Mouse (Mus musculus) hindbrain, embryonic 11.5 days (tissue): ENCODE measurements around the gene Lpar2. TPM values are rescaled to one million over a fixed set of nuclear protein-coding genes. Genes with fewer than 3 reads are reported as not detected.

Experiments used
- ATAC-seq: fragments of 200-750 bp; cut with Nextera tagmentation; 2 replicates; pipeline ENCODE4 v1.8.0; 2017; ENCODE audit warnings: mild to moderate bottlenecking, moderate TSS enrichment, moderate library complexity; ENCODE audit not compliant: low FRiP score
- DNase-seq: peaks from one replicate; pipeline ENCODE4 v3.0.0-alpha.2; 2015; ENCODE audit warnings: low spot score
- H3K27ac ChIP-seq: fragments of 300-500 bp; sonication (generic); 2 replicates; pipeline ENCODE4 v1.5.1; 2014; ENCODE audit warnings: mild to moderate bottlenecking, low read depth, low read length
- H3K27me3 ChIP-seq: fragments of 300-500 bp; sonication (generic); 2 replicates; pipeline ENCODE4 v1.6.1; 2014; ENCODE audit warnings: mild to moderate bottlenecking, low read length, moderate library complexity, mixed read lengths; ENCODE audit not compliant: control insufficient read depth, insufficient read depth
- H3K36me3 ChIP-seq: fragments of 300-500 bp; sonication (generic); 2 replicates; pipeline ENCODE4 v1.6.1; 2014; ENCODE audit warnings: mild to moderate bottlenecking, low read length, moderate library complexity, mixed read lengths; ENCODE audit not compliant: control insufficient read depth, insufficient read depth
- H3K4me1 ChIP-seq: fragments of 300-500 bp; sonication (generic); replicated peaks from 2 replicates; pipeline ENCODE4 v1.6.1; 2014; ENCODE audit warnings: low read length, mixed read lengths; ENCODE audit not compliant: control insufficient read depth, insufficient read depth
- H3K4me2 ChIP-seq: fragments of 300-500 bp; sonication (generic); replicated peaks from 2 replicates; pipeline ENCODE4 v1.6.1; 2014; ENCODE audit warnings: mild to moderate bottlenecking, low read depth, low read length
- H3K4me3 ChIP-seq: fragments of 300-500 bp; sonication (generic); 2 replicates; pipeline ENCODE4 v1.5.1; 2014; ENCODE audit warnings: low read depth, low read length
- H3K9ac ChIP-seq: fragments of 300-500 bp; sonication (generic); 2 replicates; pipeline ENCODE4 v1.6.1; 2014; ENCODE audit warnings: low read depth, low read length
- H3K9me3 ChIP-seq: fragments of 300-500 bp; sonication (generic); 2 replicates; pipeline ENCODE4 v1.6.1; 2016; ENCODE audit warnings: low read length; ENCODE audit not compliant: control insufficient read depth
- WGBS: fragments of 180-500 bp; shearing (Covaris S2); extraction: QIAGEN DNeasy Blood & Tissue Kit; methylation state at CpG from one replicate; pipeline ENCODE4 v1.1.7; 2014; 5-methylcytosine and 5-hydroxymethylcytosine counted together
- polyA plus RNA-seq: library from polyadenylated mRNA; unstranded; fragments of >200 nt; fragmentation: Nextera tagmentation; extraction: Ambion mirVana; gene quantifications from 2 replicates; pipeline ENCODE4 v1.2.1, GENCODE M21; 2014

Gene Lpar2
- polyA plus RNA-seq, 1 experiment from 2014 or later, result 1.2 TPM

- Histone ChIP-seq H3K4me2 (no peak overlapping the region), H3K9ac (no peak overlapping the region), H3K4me3 (no peak overlapping the region), H3K4me1 (no peaks in the 10 kb centered on the region), H3K36me3 (peaks cover 8% of the 10 kb centered on the region), H3K9me3 (no peaks in the 10 kb centered on the region), H3K27me3 (no peaks in the 10 kb centered on the region), H3K27ac (no peak overlapping the region)
- DNase-seq (no peak), ATAC-seq (no peak)
- WGBS, result 91% methylated on average over 2 of the region's 2 CpGs
These were observed 7.3 kb upstream of the Lpar2 start for GRCm38 (mm10) chr8:69814881-69815280.

GRCm38 (mm10) chr8:69815396-69815795, 6.8 kb upstream of the Lpar2 start:
- peaks cover 8% of the 10 kb centered on the region for H3K36me3 ChIP-seq

GRCm38 (mm10) chr8:69820466-69820865, 1.8 kb upstream of the Lpar2 start:
- Histone ChIP-seq H3K4me1 (peaks cover 8% of the 10 kb centered on the region), H3K4me2 (no peak overlapping the region), H3K27ac (no peak overlapping the region), H3K27me3 (no peaks in the 10 kb centered on the region), H3K9ac (no peak overlapping the region), H3K9me3 (no peaks in the 10 kb centered on the region), H3K36me3 (no peaks in the 10 kb centered on the region; the same call in 1 of the 2 replicates), H3K4me3 (no peak overlapping the region)
- DNase-seq, result no peak
- 78% methylated on average over 9 of the region's 9 CpGs for WGBS
- ATAC-seq, result no peak

More at GRCm38 (mm10) chr8:69815396-69815795, 6.8 kb upstream of the Lpar2 start:
- Histone ChIP-seq H3K9ac (no peak overlapping the region), H3K27ac (no peak overlapping the region), H3K9me3 (no peaks in the 10 kb centered on the region), H3K27me3 (no peaks in the 10 kb centered on the region), H3K4me2 (no peak overlapping the region), H3K4me1 (no peaks in the 10 kb centered on the region), H3K4me3 (no peak overlapping the region)
- ATAC-seq (no peak), DNase-seq (no peak)
- WGBS, result 94% methylated on average over 4 of the region's 4 CpGs

GRCm38 (mm10) chr8:69821971-69822385, 251 bp upstream of the Lpar2 start:
- peaks cover 8% of the 10 kb centered on the region for H3K4me1 ChIP-seq
- no peaks in the 10 kb centered on the region for H3K27me3 ChIP-seq
- peak; percentile 69 for ATAC-seq
- H3K9ac ChIP-seq, result peak overlapping the region; percentile 77
- 0% methylated on average over 15 of the region's 22 CpGs for WGBS
- 0 out of 2 replicates have a peak, but pooled peaks cover 2% of the 10 kb centered on the region for H3K36me3 ChIP-seq
- peak overlapping the region; percentile 57 for H3K4me3 ChIP-seq
- peak overlapping the region; percentile 92 for H3K4me2 ChIP-seq
- no peak overlapping the region for H3K27ac ChIP-seq
- peak; percentile 68 for DNase-seq
- H3K9me3 ChIP-seq, result no peaks in the 10 kb centered on the region

GRCm38 (mm10) chr8:69826371-69826770, 4.1 kb downstream of the Lpar2 start:
- Histone ChIP-seq H3K27ac (no peak overlapping the region), H3K36me3 (0 out of 2 replicates have a peak, but pooled peaks cover 2% of the 10 kb centered on the region), H3K9me3 (no peaks in the 10 kb centered on the region), H3K27me3 (no peaks in the 10 kb centered on the region), H3K9ac (no peak overlapping the region), H3K4me2 (no peak overlapping the region), H3K4me1 (peaks cover 8% of the 10 kb centered on the region), H3K4me3 (no peak overlapping the region)
- DNase-seq, result no peak
- no peak for ATAC-seq
- WGBS, result 93% methylated on average over 12 of the region's 12 CpGs

- DNase-seq, result peak; percentile 97
- Histone ChIP-seq H3K4me3 (peak within 1 kb of the TSS; percentile 66), H3K4me1 (peaks cover 3% of the 10 kb centered on the region; the same call in 1 of the 2 replicates), H3K9me3 (no peaks in the 10 kb centered on the region), H3K27me3 (no peaks in the 10 kb centered on the region), H3K4me2 (peak within 1 kb of the TSS; percentile 72), H3K36me3 (0 out of 2 replicates have a peak, but pooled peaks cover 2% of the 10 kb centered on the region), H3K9ac (peak within 1 kb of the TSS; percentile 77), H3K27ac (peak within 1 kb of the TSS; percentile 82)
- under 1% methylated on average over 38 of the region's 38 CpGs for WGBS
- ATAC-seq, result peak; percentile 99
These were observed 10.1 kb downstream of the Lpar2 start, which contains the start of gene Pbx4 for GRCm38 (mm10) chr8:69832298-69832853. Gene Pbx4, plus strand, starts transcription at chr8:69832491.

- no peak overlapping the region for H3K27ac ChIP-seq
- H3K4me1 ChIP-seq, result no peaks in the 10 kb centered on the region
- H3K36me3 ChIP-seq, result 0 out of 2 replicates have a peak, but pooled peaks cover 2% of the 10 kb centered on the region
- no peak overlapping the region for H3K9ac ChIP-seq
- no peak overlapping the region for H3K4me2 ChIP-seq
- no peaks in the 10 kb centered on the region for H3K9me3 ChIP-seq
- 84% methylated on average over 8 of the region's 8 CpGs for WGBS
- H3K27me3 ChIP-seq, result no peaks in the 10 kb centered on the region
- no peak overlapping the region for H3K4me3 ChIP-seq
- ATAC-seq, result no peak
- DNase-seq, result no peak
These were observed 14.9 kb downstream of the Lpar2 start for GRCm38 (mm10) chr8:69837057-69837682.

- 76% methylated on average over 3 of the region's 3 CpGs for WGBS
- Histone ChIP-seq H3K4me3 (no peak overlapping the region), H3K9me3 (no peaks in the 10 kb centered on the region), H3K9ac (no peak overlapping the region), H3K27ac (no peak overlapping the region), H3K36me3 (no peaks in the 10 kb centered on the region), H3K4me2 (no peak overlapping the region), H3K4me1 (no peaks in the 10 kb centered on the region), H3K27me3 (no peaks in the 10 kb centered on the region)
- no peak for ATAC-seq
- DNase-seq, result no peak
These were observed 25.2 kb downstream of the Lpar2 start for GRCm38 (mm10) chr8:69847167-69848065.
